Mouse (Mus musculus): ENCODE results near the gene Dync2li1. TPM values are rescaled to one million over a fixed set of nuclear protein-coding genes. Genes with fewer than 3 reads are reported as not detected.

The Dync2li1 gene
- total and polyA plus RNA-seq, 3 experiments: 0.08 TPM; not detected in 2

GRCm38 (mm10) chr17:84622028-84622427 lies 4.3 kb upstream of the Dync2li1 start:
- DNase-seq (ENCODE audit: low read depth, low spot score): no peak
- Histone ChIP-seq H3K4me1 (ENCODE audit: control insufficient read depth in 1 of 2, insufficient read depth in 2 of 2, low read length in 2 of 2) (no peaks in the 10 kb centered on the region), H3K36me3 (ENCODE audit: control insufficient read depth in 1 of 2, insufficient read depth in 2 of 2, low read length in 2 of 2) (no peaks in the 10 kb centered on the region), H3K27me3 (ENCODE audit: control insufficient read depth in 1 of 2, insufficient read depth in 2 of 2, low read length in 2 of 2) (peaks cover 0 to 2% of the 10 kb centered on the region in 2 experiments; a peak in 2 of 4 replicates), H3K9ac (ENCODE audit: control insufficient read depth, low read depth, low read length, poor library complexity, severe bottlenecking) (no peak overlapping the region), H3K9me3 (replicated peaks; ENCODE audit: insufficient read depth, low read length) (no peaks in the 10 kb centered on the region), H3K4me3 (ENCODE audit: control insufficient read depth in 1 of 2, insufficient read depth in 1 of 2, low read depth in 2 of 2, low read length in 2 of 2) (no peak overlapping the region), H3K27ac (ENCODE audit: control insufficient read depth, low read depth, low read length) (no peak overlapping the region), H3K79me2 (ENCODE audit: control insufficient read depth, insufficient read depth, low read length, poor library complexity) (no peaks in the 10 kb centered on the region)
- TF ChIP-seq GABPA (IDR thresholded peaks at IDR 0.05; ENCODE audit: low read depth, low read length) (no peak), NELFE (IDR thresholded peaks at IDR 0.05; ENCODE audit: low read depth, low read length) (no peak), MAZ (IDR thresholded peaks at IDR 0.05; ENCODE audit: low read depth, low read length) (no peak), ETS1 (IDR thresholded peaks at IDR 0.05; ENCODE audit: low read depth, low read length) (no peak), ELF1 (IDR thresholded peaks at IDR 0.05; ENCODE audit: low read depth, low read length) (no peak), MXI1 (IDR thresholded peaks at IDR 0.05; ENCODE audit: low read depth, low read length) (no peak), USF2 (IDR thresholded peaks at IDR 0.05; ENCODE audit: borderline replicate concordance in 1 of 2, insufficient read depth in 1 of 2, low read depth in 1 of 2, low read length in 2 of 2) (no peak), KAT2A (conservative IDR thresholded peaks at IDR 0.05; ENCODE audit: low read depth, low read length) (no peak), ZMIZ1 (IDR thresholded peaks at IDR 0.05; ENCODE audit: low read depth, low read length) (no peak), MEF2A (IDR thresholded peaks at IDR 0.05; ENCODE audit: extremely low read depth, insufficient replicate concordance, low read depth, low read length, poor library complexity, severe bottlenecking) (no peak), MYB (IDR thresholded peaks at IDR 0.05; ENCODE audit: low read depth, low read length) (no peak), TBP (IDR thresholded peaks at IDR 0.05; ENCODE audit: low read depth, low read length) (no peak), POLR2A (IDR thresholded peaks at IDR 0.05; ENCODE audit: control insufficient read depth in 1 of 2, insufficient read depth in 1 of 2, low read depth in 1 of 2, low read length in 2 of 2, poor library complexity in 1 of 2) (no peak), ZNF384 (IDR thresholded peaks at IDR 0.05; ENCODE audit: low read depth, low read length) (no peak), BHLHE40 (IDR thresholded peaks at IDR 0.05; ENCODE audit: borderline replicate concordance, low read depth, low read length) (no peak), JUND (IDR thresholded peaks at IDR 0.05; ENCODE audit: low read depth, low read length) (no peak), UBTF (IDR thresholded peaks at IDR 0.05; ENCODE audit: borderline replicate concordance, insufficient read depth, low read depth, low read length) (no peak), NRF1 (IDR thresholded peaks at IDR 0.05; ENCODE audit: insufficient read depth, low read depth, low read length, poor library complexity, severe bottlenecking) (no peak)

DNA sequence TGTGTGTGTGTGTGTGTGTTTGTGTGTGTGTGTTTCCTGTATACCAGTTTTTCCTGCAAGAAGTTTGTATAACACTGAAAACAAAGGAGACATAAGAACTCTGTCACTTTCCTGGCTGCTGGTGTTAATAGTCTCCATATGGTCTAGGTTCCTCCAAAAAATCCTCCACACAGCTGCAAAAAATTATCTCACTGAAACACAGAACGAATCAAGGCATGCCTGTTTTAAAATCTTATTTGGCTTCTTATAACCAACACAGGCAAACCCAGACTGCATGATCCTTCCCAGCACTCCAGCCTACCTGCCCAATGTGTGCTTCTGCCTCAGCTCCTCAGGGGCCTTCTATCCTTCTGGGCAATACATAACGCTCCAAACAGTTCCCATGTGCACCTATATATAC lies 3.4 kb upstream of the Dync2li1 start:
- DNase-seq (ENCODE audit: low read depth, low spot score): no peak

More for the DNA sequence above, 3.4 kb upstream of the Dync2li1 start:
- H3K36me3 ChIP-seq (ENCODE audit: control insufficient read depth in 1 of 2, insufficient read depth in 2 of 2, low read length in 2 of 2): no peaks in the 10 kb centered on the region
- H3K27ac ChIP-seq (ENCODE audit: control insufficient read depth, low read depth, low read length): no peak overlapping the region
- H3K27me3 ChIP-seq (ENCODE audit: control insufficient read depth in 1 of 2, insufficient read depth in 2 of 2, low read length in 2 of 2): peaks cover 0 to 2% of the 10 kb centered on the region in 2 experiments; a peak in 2 of 4 replicates
- H3K4me1 ChIP-seq (ENCODE audit: control insufficient read depth in 1 of 2, insufficient read depth in 2 of 2, low read length in 2 of 2): no peaks in the 10 kb centered on the region
- TF ChIP-seq MAX (IDR thresholded peaks at IDR 0.05; ENCODE audit: low read length) (no peak), ELF1 (IDR thresholded peaks at IDR 0.05; ENCODE audit: low read depth, low read length) (no peak), USF1 (IDR thresholded peaks at IDR 0.05; ENCODE audit: low read depth, low read length) (no peak), ZNF384 (IDR thresholded peaks at IDR 0.05; ENCODE audit: low read depth, low read length) (no peak), NRF1 (IDR thresholded peaks at IDR 0.05; ENCODE audit: insufficient read depth, low read depth, low read length, poor library complexity, severe bottlenecking) (no peak), E2F4 (IDR thresholded peaks at IDR 0.05; ENCODE audit: borderline replicate concordance, low read depth, low read length) (no peak), ZKSCAN1 (IDR thresholded peaks at IDR 0.05; ENCODE audit: low read depth, low read length) (no peak), CHD1 (IDR thresholded peaks at IDR 0.05; ENCODE audit: low read depth, low read length) (no peak), ETS1 (IDR thresholded peaks at IDR 0.05; ENCODE audit: low read depth, low read length) (no peak), TBP (IDR thresholded peaks at IDR 0.05; ENCODE audit: low read depth, low read length) (no peak), POLR2A (IDR thresholded peaks at IDR 0.05; ENCODE audit: control insufficient read depth in 1 of 2, insufficient read depth in 1 of 2, low read depth in 1 of 2, low read length in 2 of 2, poor library complexity in 1 of 2) (no peak), TAL1 (IDR thresholded peaks at IDR 0.05; ENCODE audit: low read length) (no peak)
- no peaks in the 10 kb centered on the region for H3K79me2 ChIP-seq (ENCODE audit: control insufficient read depth, insufficient read depth, low read length, poor library complexity)
- no peak overlapping the region for H3K4me3 ChIP-seq (ENCODE audit: control insufficient read depth in 1 of 2, insufficient read depth in 1 of 2, low read depth in 2 of 2, low read length in 2 of 2)
- H3K9me3 ChIP-seq (replicated peaks; ENCODE audit: insufficient read depth, low read length): no peaks in the 10 kb centered on the region
- H3K9ac ChIP-seq (ENCODE audit: control insufficient read depth, low read depth, low read length, poor library complexity, severe bottlenecking): no peak overlapping the region

Measured in MEL (cell line).